27 mouse cellular contexts compared by ENCODE assay signal in genomic region chr3:135272627-135273026, GRCm38 (mm10). TPM values are rescaled to one million over a fixed set of nuclear protein-coding genes. Genes with fewer than 3 reads are reported as not detected.
DNase-seq lines count a peak whose midpoint lies in the region; ATAC-seq and TF ChIP-seq lines count a peak whose summit lies in the region.
"Had no signal": no experiment of that assay in that cellular context is flagged by ENCODE, and none has a peak within 500 bp of the region (broad histone marks: within the 10 kb centered on the region; RNA-seq: fewer than 3 reads in every experiment).

No protein-coding gene starts in this region.

- intact Hi-C loops in gastrocnemius, adult 2 months (cut with DNase I) = no loop called here
- intact Hi-C loops in gastrocnemius, postnatal 36 days (cut with DNase I) = no loop called here

- 0 out of 2 replicates have a peak, but pooled peaks have one; percentile 15 for ATAC-seq in lung, embryonic 16.5 days (ENCODE audit: low read depth)
- ATAC-seq: activated CD4-positive, CD25-positive, alpha-beta regulatory T cell, adult 4 months; intestine, postnatal 0 days; midbrain, embryonic 15.5 days had no signal

- no peak overlapping the region for H3K27ac ChIP-seq in gastrocnemius, adult 2 months
- no peak overlapping the region for H3K27ac ChIP-seq in lung, embryonic 16.5 days (ENCODE audit: low read length)
- no peak overlapping the region for H3K27ac ChIP-seq in layer of hippocampus, adult 2 months
- H3K27ac ChIP-seq: embryonic facial prominence, embryonic 12.5 days; hindbrain, embryonic 14.5 days; liver, embryonic 15.5 days; midbrain, embryonic 15.5 days; neural tube, embryonic 13.5 days; stomach, embryonic 15.5 days had no signal

- no peaks in the 10 kb centered on the region for H3K9me3 ChIP-seq in lung, embryonic 16.5 days (ENCODE audit: control insufficient read depth, low read length)
- H3K9me3 ChIP-seq: embryonic facial prominence, embryonic 12.5 days; liver, embryonic 15.5 days; megakaryocyte, embryonic 14.5 days; midbrain, embryonic 15.5 days; neural tube, embryonic 13.5 days; stomach, embryonic 15.5 days had no signal

- H3K9ac ChIP-seq in lung, embryonic 16.5 days (ENCODE audit: low read length) = no peak overlapping the region
- H3K9ac ChIP-seq: embryonic facial prominence, embryonic 12.5 days; hindbrain, embryonic 14.5 days; liver, embryonic 15.5 days; midbrain, embryonic 15.5 days; neural tube, embryonic 13.5 days; stomach, embryonic 15.5 days had no signal

- no peaks in the 10 kb centered on the region for H3K27me3 ChIP-seq in lung, embryonic 16.5 days (ENCODE audit: control insufficient read depth, insufficient read depth, low read depth, low read length)
- H3K27me3 ChIP-seq: embryonic facial prominence, embryonic 12.5 days; liver, embryonic 15.5 days; megakaryocyte, embryonic 14.5 days; midbrain, embryonic 15.5 days; neural tube, embryonic 13.5 days; stomach, embryonic 15.5 days had no signal

- peak overlapping the region; percentile 21; the same call in 1 of the 2 replicates for H3K4me3 ChIP-seq in gastrocnemius, adult 2 months
- no peak overlapping the region for H3K4me3 ChIP-seq in lung, embryonic 16.5 days (ENCODE audit: low read length)
- no peak overlapping the region for H3K4me3 ChIP-seq in layer of hippocampus, adult 2 months
- H3K4me3 ChIP-seq: embryonic facial prominence, embryonic 12.5 days; erythroblast, embryonic 14.5 days; liver, embryonic 15.5 days; megakaryocyte, embryonic 14.5 days; midbrain, embryonic 15.5 days; neural tube, embryonic 13.5 days; stomach, embryonic 15.5 days had no signal

- DNase-seq in gastrocnemius, adult 2 months = peak; percentile 40
- DNase-seq in gastrocnemius, postnatal 36 days = no peak
- DNase-seq in kidney, postnatal 10 days = peak; percentile 26
- no peak for DNase-seq in kidney, adult 9 months
- no peak for DNase-seq in lung, postnatal 4 days
- peak; percentile 17 for DNase-seq in skeletal muscle tissue, adult 2 months (ENCODE audit: low read depth, low spot score)
- no peak for DNase-seq in layer of hippocampus, adult 2 months (ENCODE audit: low spot score in 2 of 2)
- DNase-seq: adrenal gland, adult 8-10 months; cerebellum, adult 18-20 months; cerebellum, postnatal 14 days; heart, postnatal 4 days; layer of hippocampus, postnatal 36 days; liver; right cerebral cortex, adult 18-20 months; right cerebral cortex, postnatal 4 days; thymus, postnatal 25 days had no signal

- 62% methylated on average over 12 of the region's 12 CpGs for WGBS in lung, embryonic 16.5 days

- no peaks in the 10 kb centered on the region for H3K4me1 ChIP-seq in lung, embryonic 16.5 days (replicated peaks; ENCODE audit: control insufficient read depth, insufficient read depth, low read length)
- H3K4me1 ChIP-seq: embryonic facial prominence, embryonic 12.5 days; liver, embryonic 15.5 days; midbrain, embryonic 15.5 days; neural tube, embryonic 13.5 days; stomach, embryonic 15.5 days had no signal

- H3K4me2 ChIP-seq in lung, embryonic 16.5 days (ENCODE audit: low read depth, low read length) = no peak overlapping the region
- H3K4me2 ChIP-seq: embryonic facial prominence, embryonic 12.5 days; hindbrain, embryonic 14.5 days; liver, embryonic 15.5 days; midbrain, embryonic 15.5 days; neural tube, embryonic 13.5 days; stomach, embryonic 15.5 days had no signal

- H3K36me3 ChIP-seq in lung, embryonic 16.5 days (ENCODE audit: control insufficient read depth, insufficient read depth, low read length) = peaks cover 27% of the 10 kb centered on the region; the same call in 1 of the 2 replicates
- H3K36me3 ChIP-seq: midbrain, embryonic 15.5 days had no signal

- TF ChIP-seq CTCF in gastrocnemius, adult 2 months (IDR thresholded peaks at IDR 0.05) = no peak
- no peak for TF ChIP-seq CTCF in layer of hippocampus, adult 2 months (conservative IDR thresholded peaks at IDR 0.05)

RNA-seq across cellular contexts. Expression of gene Bdh2, which starts 8.4 kb away (rescaled TPM):
- 1 to 10 TPM; 2.4 to 2.9 TPM for total RNA-seq in gastrocnemius, adult 2 months (2021)
- total RNA-seq in gastrocnemius, postnatal 36 days (2021) = 1 to 10 TPM; 2.3 to 3.9 TPM
- polyA plus RNA-seq in lung, embryonic 16.5 days (2015; fragmentation: Nextera tagmentation; extraction: Ambion mirVana) = 8.0 and 8.3 TPM in 2 replicates
- total RNA-seq in layer of hippocampus, adult 2 months (2021) = 1 to 10 TPM; 4.7 to 5.3 TPM
- polyA plus RNA-seq: activated CD4-positive, CD25-positive, alpha-beta regulatory T cell, adult 4 months; erythroblast, embryonic 14.5 days had no signal

RNA-seq across cellular contexts. Expression of gene Slc9b2, which starts 34.9 kb away (rescaled TPM):
- total RNA-seq in gastrocnemius, adult 2 months (2021) = under 1 TPM in 1 of 2 experiments, not detected in 1; 0.42 TPM
- not detected for total RNA-seq in gastrocnemius, postnatal 36 days (2021)
- polyA plus RNA-seq in lung, embryonic 16.5 days (2015; fragmentation: Nextera tagmentation; extraction: Ambion mirVana) = 1.1 and 1.8 TPM in 2 replicates
- 1 to 10 TPM; 2.9 to 3.2 TPM for total RNA-seq in layer of hippocampus, adult 2 months (2021)
- polyA plus RNA-seq: erythroblast, embryonic 14.5 days had no signal

Comparison
In these comparisons a context has a peak if more than half of its experiments do, and no peak if none do; other contexts are left out.
1. DNase-seq: peak in gastrocnemius, adult 2 months (single experiment), kidney, postnatal 10 days (single experiment) and skeletal muscle tissue, adult 2 months (single experiment); none in gastrocnemius, postnatal 36 days (0 of 2), kidney, adult 9 months (single experiment), lung, postnatal 4 days (0 of 2) and layer of hippocampus, adult 2 months (0 of 2).